Mouse (Mus musculus): ENCODE results near the gene Itln1. TPM values are rescaled to one million over a fixed set of nuclear protein-coding genes. Genes with fewer than 3 reads are reported as not detected.

Itln1 gene
- total RNA-seq, 4 experiments from 2014 or later, result not detected

Other genes starting within 250 kb of the Itln1 start
- gene Usp21, start 247.3 kb downstream of the Itln1 start, total RNA-seq (2022), result 10 to 100 TPM; 18.9 to 21.1 (median 19.9) TPM
- gene Ufc1, start 240.3 kb downstream of the Itln1 start, total RNA-seq (2022), result 10 to 100 TPM; 88.2 to 96.3 (median 90.7) TPM
- 10 to 100 TPM; 21.2 to 26.1 (median 21.9) TPM for gene Dedd, start 206.1 kb downstream of the Itln1 start, total RNA-seq (2022)
- 10 to 100 TPM; 26.9 to 36.8 (median 29.4) TPM for gene Nit1, start 189.6 kb downstream of the Itln1 start, total RNA-seq (2022)
- 100 to 1,000 TPM in 1 of 4 experiments, 10 to 100 TPM in 3; 55.3 to 103 (median 78.2) TPM for gene Pfdn2, start 189.6 kb downstream of the Itln1 start, total RNA-seq (2022)
- under 1 TPM in 1 of 4 experiments, not detected in 3; 0.16 TPM for gene Klhdc9, start 174.5 kb downstream of the Itln1 start, total RNA-seq (2022)
- under 1 TPM in 3 of 4 experiments, not detected in 1; 0.11 to 0.38 (median 0.25) TPM for gene Nectin4, start 165.2 kb downstream of the Itln1 start, total RNA-seq (2022)
- gene Arhgap30, start 146.3 kb downstream of the Itln1 start, total RNA-seq (2022), result 1 to 10 TPM; 1.7 to 3.0 (median 2.0) TPM
- gene Usf1, start 124.0 kb downstream of the Itln1 start, total RNA-seq (2022), result 10 to 100 TPM; 43.0 to 48.4 (median 45.2) TPM
- 1 to 10 TPM in 3 of 4 experiments, under 1 TPM in 1; 0.75 to 2.0 (median 1.3) TPM for gene Tstd1, start 116.4 kb downstream of the Itln1 start, total RNA-seq (2022)
- 10 to 100 TPM; 34.5 to 36.2 (median 35.6) TPM for gene F11r, start 97.8 kb downstream of the Itln1 start, total RNA-seq (2022)
- gene Alyref2, start 31.8 kb downstream of the Itln1 start, total RNA-seq (2022), result 1 to 10 TPM; 1.8 to 2.8 (median 2.1) TPM
- gene Cd244a, start 23.9 kb upstream of the Itln1 start, total RNA-seq (2022), result 1 to 10 TPM in 1 of 4 experiments, under 1 TPM in 3; 0.09 to 1.3 (median 0.17) TPM
- gene Ly9, start 72.1 kb upstream of the Itln1 start, total RNA-seq (2022), result under 1 TPM; 0.16 to 0.49 (median 0.31) TPM
- gene Slamf7, start 117.7 kb upstream of the Itln1 start, total RNA-seq (2022), result under 1 TPM; 0.16 to 0.32 (median 0.28) TPM
- gene Cd48, start 146.7 kb upstream of the Itln1 start, total RNA-seq (2022), result 1 to 10 TPM; 1.1 to 2.7 (median 1.6) TPM
- gene Slamf1, start 231.8 kb upstream of the Itln1 start, total RNA-seq (2022), result 1 to 10 TPM in 1 of 4 experiments, under 1 TPM in 3; 0.41 to 1.4 (median 0.61) TPM